Mouse (Mus musculus) ES-E14 (cell line): ENCODE results near the gene App. TPM values are rescaled to one million over a fixed set of nuclear protein-coding genes. Genes with fewer than 3 reads are reported as not detected.

Experiments used
- DNase-seq: peaks from one replicate; pipeline ENCODE4 v3.0.0-alpha.2; 2013; ENCODE audit warnings: low read depth, low spot score
- H3K27ac ChIP-seq: 2 replicates; pipeline ENCODE4 v1.5.1; 2012; ENCODE audit warnings: low read depth, mild to moderate bottlenecking, low read length, moderate library complexity, mixed read lengths; ENCODE audit not compliant: poor library complexity, insufficient read depth, severe bottlenecking
- H3K36me3 ChIP-seq: 2 replicates; pipeline ENCODE4 v1.6.1; 2012; ENCODE audit warnings: mild to moderate bottlenecking, low read length, moderate library complexity, mixed read lengths; ENCODE audit not compliant: control insufficient read depth, poor library complexity, insufficient read depth, severe bottlenecking
- H3K4me1 ChIP-seq, 2 experiments: fragments of 150-350 bp in 1 of 2; sonication (generic) in 1 of 2; 2 replicates each; pipeline ENCODE4 v1.6.1; 2012; ENCODE audit warnings: low read length in 2 of 2, mild to moderate bottlenecking in 1 of 2, mixed read lengths in 1 of 2; ENCODE audit not compliant: control insufficient read depth in 2 of 2, insufficient read depth in 2 of 2, poor library complexity in 1 of 2
- H3K4me3 ChIP-seq, 2 experiments: fragments of 150-350 bp in 1 of 2; sonication (generic) in 1 of 2; 2 replicates each; pipeline ENCODE4 v1.5.1; 2012; ENCODE audit warnings: low read length in 2 of 2, low read depth in 1 of 2, mild to moderate bottlenecking in 1 of 2, mixed read lengths in 1 of 2; ENCODE audit not compliant: insufficient read depth in 1 of 2, poor library complexity in 1 of 2, severe bottlenecking in 1 of 2
- H3K9ac ChIP-seq: 2 replicates; pipeline ENCODE4 v1.6.1; 2012; ENCODE audit warnings: low read depth, mild to moderate bottlenecking, low read length, mixed read lengths; ENCODE audit not compliant: poor library complexity, insufficient read depth, severe bottlenecking
- H3K9me3 ChIP-seq: fragments of 150-350 bp; sonication (generic); 2 replicates; pipeline ENCODE4 v1.6.1; 2012; ENCODE audit warnings: low read depth, mild to moderate bottlenecking, low read length; ENCODE audit not compliant: control insufficient read depth, insufficient read depth
- CHD2 ChIP-seq: IDR thresholded peaks from 2 replicates; pipeline ENCODE4 v1.6.1; 2014; ENCODE audit warnings: mild to moderate bottlenecking, low read depth, low read length, inconsistent platforms
- HCFC1 ChIP-seq: IDR thresholded peaks from 2 replicates; pipeline ENCODE4 v1.6.1; 2012; ENCODE audit warnings: low read length, inconsistent platforms, borderline replicate concordance; ENCODE audit not compliant: insufficient read depth
- MAFK ChIP-seq: IDR thresholded peaks from 2 replicates; pipeline ENCODE4 v1.6.1; 2014; ENCODE audit warnings: mild to moderate bottlenecking, low read depth, low read length, inconsistent platforms; ENCODE audit not compliant: insufficient read depth
- ZC3H11A ChIP-seq: IDR thresholded peaks from 2 replicates; pipeline ENCODE4 v1.6.1; 2012; ENCODE audit warnings: low read depth, mild to moderate bottlenecking, inconsistent platforms, low read length, borderline replicate concordance
- ZNF384 ChIP-seq: IDR thresholded peaks from 2 replicates; pipeline ENCODE4 v1.6.1; 2012; ENCODE audit warnings: low read depth, low read length, inconsistent platforms
- in situ Hi-C, 2 experiments: fragments of 600-800 bp; cut with MboI; formaldehyde crosslinking; loops; one replicate each; pipeline ENCODE4 v1.15.1; 2025; ENCODE audit warnings: low sequenced_read_pairs in 2 of 2, inconsistent platforms in 1 of 2; ENCODE audit not compliant: unreplicated experiment in 2 of 2
- total RNA-seq: library from RNA; depleted of rRNA; stranded (reverse); fragments of 300-350 nt; gene quantifications from 2 replicates; pipeline ENCODE4 v1.2.3, GENCODE M21; 2012

Gene App
- total RNA-seq, 1 experiment, result 52.4 TPM

DNA sequence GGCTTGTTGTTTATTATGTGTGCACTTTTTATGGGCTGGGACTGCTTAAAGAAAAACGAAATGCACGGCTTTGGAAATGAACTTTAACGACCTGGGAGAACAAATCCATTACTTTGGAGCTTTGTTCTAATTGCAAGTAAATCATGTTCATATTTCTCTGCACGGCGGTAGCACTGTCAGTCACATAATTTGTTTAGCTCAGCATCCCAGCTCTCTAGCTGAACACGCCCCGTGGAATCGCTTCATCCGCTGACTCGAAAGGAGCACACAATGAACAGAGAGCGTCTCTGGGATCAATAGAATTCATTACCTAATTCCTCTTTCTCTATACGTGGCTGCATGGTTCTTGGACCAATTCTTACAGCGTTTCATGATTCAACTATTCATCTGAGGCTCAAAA lies 207.5 kb downstream of the App start:
- H3K9ac ChIP-seq, result no peak overlapping the region
- H3K4me3 ChIP-seq, result no peak overlapping the region
- H3K9me3 ChIP-seq, result no peaks in the 10 kb centered on the region
- in situ Hi-C loops, result no loop called here
- H3K36me3 ChIP-seq, result no peaks in the 10 kb centered on the region
- no peak for TF ChIP-seq ZC3H11A
- DNase-seq, result no peak
- H3K4me1 ChIP-seq, result no peaks in the 10 kb centered on the region
- H3K27ac ChIP-seq, result no peak overlapping the region

DNA sequence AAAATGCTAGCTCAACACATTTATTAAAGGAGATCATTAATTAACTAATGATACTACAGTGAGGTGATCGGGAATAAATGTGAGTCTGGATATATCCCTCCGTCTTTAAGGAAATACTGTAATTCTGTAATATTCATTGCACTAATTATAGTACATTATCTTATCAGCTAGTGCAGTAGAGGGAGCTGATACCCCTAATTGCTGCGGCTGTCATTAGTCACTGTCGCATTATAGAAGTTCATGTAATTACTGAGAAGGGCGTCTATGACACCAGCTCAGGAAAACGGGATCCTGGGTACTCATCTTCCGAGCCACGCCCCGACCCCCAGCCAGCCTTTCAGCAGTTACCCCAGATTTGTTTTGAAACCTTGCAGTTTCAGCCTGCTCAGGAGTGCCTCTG lies 209.6 kb downstream of the App start:
- Histone ChIP-seq H3K9ac (no peak overlapping the region), H3K27ac (no peak overlapping the region), H3K9me3 (no peaks in the 10 kb centered on the region), H3K4me3 (no peak overlapping the region), H3K4me1 (no peaks in the 10 kb centered on the region), H3K36me3 (no peaks in the 10 kb centered on the region)
- DNase-seq, result no peak
- in situ Hi-C loops, result no loop called here
- TF ChIP-seq ZC3H11A (no peak), ZNF384 (no peak), MAFK (no peak), HCFC1 (no peak)

DNA sequence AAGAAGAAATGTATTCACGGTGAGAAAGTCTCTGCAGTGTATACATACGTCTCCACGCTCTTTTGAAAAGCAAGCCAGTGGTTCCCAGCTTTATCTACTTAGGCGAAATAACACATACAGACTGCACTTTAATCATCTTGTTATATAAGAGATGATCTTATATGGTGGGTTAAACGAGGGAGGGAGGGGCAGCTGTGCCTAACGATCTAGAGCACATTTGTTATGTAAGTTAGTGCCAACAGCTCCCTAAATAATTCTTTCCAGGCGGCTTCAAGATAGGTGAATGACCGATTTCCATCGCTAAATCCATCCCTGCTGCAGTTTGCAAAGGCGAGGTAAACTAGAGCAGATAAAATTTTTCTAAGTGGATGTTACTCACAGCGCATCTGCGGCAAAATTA lies 210.0 kb downstream of the App start:
- no peak for TF ChIP-seq HCFC1
- TF ChIP-seq ZNF384, result no peak
- no peak for TF ChIP-seq MAFK
- TF ChIP-seq ZC3H11A, result no peak
- TF ChIP-seq CHD2, result no peak
- H3K9me3 ChIP-seq, result no peaks in the 10 kb centered on the region
- H3K4me1 ChIP-seq, result no peaks in the 10 kb centered on the region
- H3K4me3 ChIP-seq, result no peak overlapping the region
- in situ Hi-C loops, result no loop called here
- no peak overlapping the region for H3K27ac ChIP-seq
- no peak overlapping the region for H3K9ac ChIP-seq
- H3K36me3 ChIP-seq, result no peaks in the 10 kb centered on the region
- no peak for DNase-seq

DNA sequence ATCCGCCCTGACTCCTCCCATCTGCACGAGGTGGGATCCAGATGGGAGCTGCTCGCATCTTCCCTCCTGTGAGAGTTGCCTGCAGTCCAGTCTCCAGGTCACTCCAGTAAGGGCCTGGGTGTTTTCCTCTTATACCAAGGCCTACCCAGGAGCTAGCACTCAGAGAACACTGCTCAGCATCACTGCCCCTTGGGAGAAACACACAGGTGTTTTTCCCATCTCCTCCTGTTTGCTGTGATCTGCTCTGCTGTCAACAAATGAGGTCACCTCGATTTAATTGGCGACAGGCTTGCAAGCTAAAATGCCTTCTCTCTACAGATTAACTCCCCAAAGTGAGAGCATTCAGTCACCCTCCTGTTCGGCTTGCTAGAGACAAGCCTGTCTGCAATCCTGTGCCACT lies 216.3 kb downstream of the App start:
- H3K9ac ChIP-seq, result no peak overlapping the region
- no peak overlapping the region for H3K4me3 ChIP-seq
- no peaks in the 10 kb centered on the region for H3K36me3 ChIP-seq
- no peaks in the 10 kb centered on the region for H3K4me1 ChIP-seq
- in situ Hi-C loops, result no loop called here
- no peaks in the 10 kb centered on the region for H3K9me3 ChIP-seq
- DNase-seq, result no peak
- no peak overlapping the region for H3K27ac ChIP-seq
- no peak for TF ChIP-seq HCFC1
- no peak for TF ChIP-seq MAFK
- no peak for TF ChIP-seq CHD2
- no peak for TF ChIP-seq ZNF384
- no peak for TF ChIP-seq ZC3H11A

DNA sequence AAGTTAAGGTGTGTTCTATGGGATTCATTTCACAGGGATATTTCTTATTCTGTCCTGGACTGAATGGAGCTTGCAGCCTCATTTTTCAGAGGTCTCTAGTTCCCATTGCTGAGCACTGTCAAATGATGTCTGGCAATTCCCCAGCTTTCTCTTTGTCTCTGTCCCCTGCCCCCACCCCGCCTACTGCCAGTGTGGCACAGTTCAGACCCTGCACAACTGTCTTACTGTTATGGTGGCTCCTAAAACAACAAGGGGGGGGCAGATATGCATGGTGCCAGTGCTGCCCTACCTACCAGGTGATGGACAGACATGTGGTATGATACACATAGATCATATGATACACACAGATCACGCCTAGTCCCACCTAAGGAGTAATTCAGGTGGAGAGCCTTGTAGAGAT lies 216.9 kb downstream of the App start:
- H3K27ac ChIP-seq, result no peak overlapping the region
- H3K4me1 ChIP-seq, result no peaks in the 10 kb centered on the region
- H3K4me3 ChIP-seq, result no peak overlapping the region
- in situ Hi-C loops, result no loop called here
- TF ChIP-seq MAFK, result no peak
- TF ChIP-seq HCFC1, result no peak
- no peak for TF ChIP-seq ZC3H11A
- no peak for TF ChIP-seq ZNF384
- no peak for TF ChIP-seq CHD2
- no peaks in the 10 kb centered on the region for H3K36me3 ChIP-seq
- DNase-seq, result no peak
- H3K9me3 ChIP-seq, result no peaks in the 10 kb centered on the region
- H3K9ac ChIP-seq, result no peak overlapping the region
